Mouse (Mus musculus) kidney, adult 2 months (tissue): ENCODE measurements at regions not wholly inside any gene's neighbourhood (a gene's known extent, or its start where the extent isn't known, plus 50 kb on each side); places are given as distances from the start of the nearest gene placed in this dataset.

Experiments
- CTCF ChIP-seq: fragments of 200-500 bp; conservative IDR thresholded peaks from 2 replicates; pipeline ENCODE4 v1.5.1; 2011; ENCODE audit warnings: low read depth, mild to moderate bottlenecking, control low read depth, low read length, moderate library complexity, mixed read lengths; ENCODE audit not compliant: insufficient read depth, insufficient read length
- POLR2A ChIP-seq: fragments of 200-500 bp; IDR thresholded peaks from one replicate; pipeline ENCODE4 v1.6.1; 2011; ENCODE audit warnings: low read depth, low read length, control low read depth

GRCm38 (mm10) chr1:137083500-137083899 lies 123.3 kb upstream of the Nr5a2 start:
- TF ChIP-seq CTCF, result no peak
- TF ChIP-seq POLR2A, result no peak
